Mouse (Mus musculus) ES-Bruce4 (cell line): ENCODE measurements around the gene Rspry1. TPM values are rescaled to one million over a fixed set of nuclear protein-coding genes. Genes with fewer than 3 reads are reported as not detected.

Experiments
- H3K27ac ChIP-seq: 2 replicates; pipeline ENCODE4 v1.5.1; 2012; ENCODE audit warnings: low read length, inconsistent platforms; ENCODE audit not compliant: insufficient read depth
- H3K27me3 ChIP-seq: 2 replicates; pipeline ENCODE4 v1.6.1; 2012; ENCODE audit warnings: mild to moderate bottlenecking, low read length, inconsistent platforms; ENCODE audit not compliant: control insufficient read depth, poor library complexity, insufficient read depth, severe bottlenecking
- H3K36me3 ChIP-seq: 2 replicates; pipeline ENCODE4 v1.6.1; 2012; ENCODE audit warnings: inconsistent platforms, mild to moderate bottlenecking, low read length, moderate library complexity; ENCODE audit not compliant: control insufficient read depth, poor library complexity, insufficient read depth, severe bottlenecking
- H3K4me1 ChIP-seq: one replicate; pipeline ENCODE4 v1.8.1; 2011; ENCODE audit warnings: low read length; ENCODE audit not compliant: control insufficient read depth, insufficient read depth
- H3K4me3 ChIP-seq: 2 replicates; pipeline ENCODE4 v1.5.1; 2011; ENCODE audit warnings: low read depth, mild to moderate bottlenecking, low read length
- H3K9ac ChIP-seq: 2 replicates; pipeline ENCODE4 v1.6.1; 2012; ENCODE audit warnings: low read depth, mild to moderate bottlenecking, inconsistent platforms; ENCODE audit not compliant: poor library complexity, severe bottlenecking
- H3K9me3 ChIP-seq: replicated peaks from 2 replicates; pipeline ENCODE4 v1.6.1; 2012; ENCODE audit warnings: mild to moderate bottlenecking, low read length, inconsistent platforms; ENCODE audit not compliant: control insufficient read depth, poor library complexity, insufficient read depth, severe bottlenecking
- CTCF ChIP-seq: IDR thresholded peaks from one replicate; pipeline ENCODE4 v1.8.1; 2011; ENCODE audit warnings: low read depth, low read length
- EP300 ChIP-seq: IDR thresholded peaks from 2 replicates; pipeline ENCODE4 v1.6.1; 2011; ENCODE audit warnings: low read depth, low read length; ENCODE audit not compliant: insufficient read depth
- POLR2A ChIP-seq: IDR thresholded peaks from one replicate; pipeline ENCODE4 v1.8.1; 2011; ENCODE audit warnings: low read length; ENCODE audit not compliant: insufficient read depth
- polyA plus RNA-seq: library from polyadenylated mRNA; stranded (reverse); fragments of >200 nt; gene quantifications from 2 replicates; pipeline ENCODE4 v1.2.4, GENCODE M21; 2011; ENCODE audit warnings: low read depth; ENCODE audit not compliant: missing spikeins, insufficient read depth, insufficient read length

The Rspry1 gene
- polyA plus RNA-seq, 1 experiment = 20.4 TPM

GRCm38 (mm10) chr8:94649496-94649895, 47.8 kb downstream of the Rspry1 start:
- H3K9ac ChIP-seq = no peak overlapping the region
- no peak overlapping the region for H3K27ac ChIP-seq
- H3K36me3 ChIP-seq = peaks cover 7% of the 10 kb centered on the region
- H3K27me3 ChIP-seq = no peaks in the 10 kb centered on the region
- TF ChIP-seq POLR2A = no peak
- no peak for TF ChIP-seq EP300
- TF ChIP-seq CTCF = no peak
- H3K9me3 ChIP-seq = no peaks in the 10 kb centered on the region
- H3K4me1 ChIP-seq = no peaks in the 10 kb centered on the region
- H3K4me3 ChIP-seq = no peak overlapping the region

GRCm38 (mm10) chr8:94652951-94653350, 51.2 kb downstream of the Rspry1 start:
- TF ChIP-seq POLR2A (no peak), CTCF (no peak), EP300 (no peak)
- Histone ChIP-seq H3K9ac (no peak overlapping the region), H3K4me1 (no peaks in the 10 kb centered on the region), H3K27ac (no peak overlapping the region), H3K27me3 (no peaks in the 10 kb centered on the region), H3K4me3 (no peak overlapping the region), H3K9me3 (no peaks in the 10 kb centered on the region), H3K36me3 (peaks cover 7% of the 10 kb centered on the region)

GRCm38 (mm10) chr8:94654994-94655393, 53.3 kb downstream of the Rspry1 start:
- no peak overlapping the region for H3K9ac ChIP-seq
- no peaks in the 10 kb centered on the region for H3K27me3 ChIP-seq
- H3K4me1 ChIP-seq = no peaks in the 10 kb centered on the region
- TF ChIP-seq CTCF = no peak
- no peak for TF ChIP-seq POLR2A
- no peak for TF ChIP-seq EP300
- no peak overlapping the region for H3K4me3 ChIP-seq
- no peaks in the 10 kb centered on the region for H3K9me3 ChIP-seq
- peaks cover 5% of the 10 kb centered on the region for H3K36me3 ChIP-seq
- no peak overlapping the region for H3K27ac ChIP-seq

- Histone ChIP-seq H3K27ac (no peak overlapping the region), H3K4me3 (no peak overlapping the region), H3K9ac (no peak overlapping the region), H3K4me1 (no peaks in the 10 kb centered on the region), H3K27me3 (no peaks in the 10 kb centered on the region), H3K9me3 (no peaks in the 10 kb centered on the region), H3K36me3 (peaks cover 5% of the 10 kb centered on the region)
- no peak for TF ChIP-seq EP300
- no peak for TF ChIP-seq POLR2A
- no peak for TF ChIP-seq CTCF
Observed at GRCm38 (mm10) chr8:94658031-94658430, 56.3 kb downstream of the Rspry1 start.

GRCm38 (mm10) chr8:94660418-94660817, 58.7 kb downstream of the Rspry1 start:
- Histone ChIP-seq H3K9ac (no peak overlapping the region), H3K36me3 (no peaks in the 10 kb centered on the region; the same call in 1 of the 2 replicates), H3K27ac (no peak overlapping the region), H3K27me3 (no peaks in the 10 kb centered on the region), H3K4me3 (no peak overlapping the region), H3K4me1 (no peaks in the 10 kb centered on the region), H3K9me3 (no peaks in the 10 kb centered on the region)
- TF ChIP-seq EP300 = no peak
- TF ChIP-seq CTCF = no peak
- TF ChIP-seq POLR2A = no peak

- Histone ChIP-seq H3K27me3 (no peaks in the 10 kb centered on the region), H3K36me3 (no peaks in the 10 kb centered on the region), H3K9ac (no peak overlapping the region), H3K4me3 (no peak overlapping the region), H3K27ac (no peak overlapping the region), H3K9me3 (no peaks in the 10 kb centered on the region), H3K4me1 (no peaks in the 10 kb centered on the region)
- no peak for TF ChIP-seq POLR2A
- TF ChIP-seq CTCF = no peak
Observed at GRCm38 (mm10) chr8:94664722-94665121, 63.0 kb downstream of the Rspry1 start.
